Mouse (Mus musculus) myocyte (in vitro differentiated cells): ENCODE results near the gene Gmds. TPM values are rescaled to one million over a fixed set of nuclear protein-coding genes. Genes with fewer than 3 reads are reported as not detected.

Experiments
- H3K27me3 ChIP-seq: one replicate; pipeline ENCODE4 v1.6.1; 2011; ENCODE audit not compliant: control insufficient read depth, insufficient read depth, insufficient read length
- H3K36me3 ChIP-seq: one replicate; pipeline ENCODE4 v1.6.1; 2011; ENCODE audit not compliant: control insufficient read depth, insufficient read depth
- H3K4me2 ChIP-seq: one replicate; pipeline ENCODE4 v1.6.1; 2011; ENCODE audit warnings: low read depth, control low read depth
- H3K4me3 ChIP-seq: one replicate; pipeline ENCODE4 v1.5.1; 2011; ENCODE audit warnings: mild to moderate bottlenecking, control low read depth, moderate library complexity
- H3K79me2 ChIP-seq: one replicate; pipeline ENCODE4 v1.6.1; 2011; ENCODE audit not compliant: control insufficient read depth, insufficient read depth
- H3ac ChIP-seq: one replicate; pipeline ENCODE4 v1.6.1; 2011; ENCODE audit not compliant: control insufficient read depth, insufficient read length
- CEBPB ChIP-seq: IDR thresholded peaks from 2 replicates; pipeline ENCODE4 v1.6.1; 2011; ENCODE audit warnings: mild to moderate bottlenecking, moderate library complexity; ENCODE audit not compliant: poor library complexity, insufficient read depth, severe bottlenecking
- E2F4 ChIP-seq: IDR thresholded peaks from one replicate; pipeline ENCODE4 v1.6.1; 2011; ENCODE audit warnings: mild to moderate bottlenecking, control low read depth, moderate library complexity; ENCODE audit not compliant: insufficient read depth
- MAX ChIP-seq: IDR thresholded peaks from one replicate; pipeline ENCODE4 v1.6.1; 2011; ENCODE audit warnings: low read depth, mild to moderate bottlenecking, control low read depth
- MYOD1 ChIP-seq, 3 experiments: IDR thresholded peaks; one replicate each; pipeline ENCODE4 v1.6.1; 2011; ENCODE audit warnings: control low read depth in 2 of 3, low read depth in 2 of 3, mild to moderate bottlenecking in 2 of 3, moderate library complexity in 1 of 3; ENCODE audit not compliant: insufficient read length in 2 of 3, control insufficient read depth in 1 of 3
- MYOG ChIP-seq, 3 experiments: IDR thresholded peaks; one replicate each; pipeline ENCODE4 v1.6.1; 2011; ENCODE audit warnings: control low read depth in 2 of 3, low read depth in 2 of 3, mild to moderate bottlenecking in 2 of 3; ENCODE audit not compliant: insufficient read length in 2 of 3, control insufficient read depth in 1 of 3, insufficient read depth in 1 of 3
- POLR2A ChIP-seq: IDR thresholded peaks from one replicate; pipeline ENCODE4 v1.6.1; 2011; ENCODE audit warnings: low read depth, mild to moderate bottlenecking, control low read depth, moderate library complexity; ENCODE audit not compliant: insufficient read length
- POLR2AphosphoS2 ChIP-seq: IDR thresholded peaks from one replicate; pipeline ENCODE4 v1.6.1; 2011; ENCODE audit warnings: low read depth, control low read depth; ENCODE audit not compliant: insufficient read length
- REST ChIP-seq: IDR thresholded peaks from one replicate; pipeline ENCODE4 v1.6.1; 2011; ENCODE audit warnings: mild to moderate bottlenecking, control low read depth, moderate library complexity; ENCODE audit not compliant: insufficient read depth, insufficient read length
- SRF ChIP-seq: IDR thresholded peaks from one replicate; pipeline ENCODE4 v1.6.1; 2011; ENCODE audit warnings: low read depth; ENCODE audit not compliant: control insufficient read depth, insufficient read length
- TCF12 ChIP-seq: IDR thresholded peaks from one replicate; pipeline ENCODE4 v1.6.1; 2011; ENCODE audit warnings: mild to moderate bottlenecking, control low read depth; ENCODE audit not compliant: poor library complexity, insufficient read depth, severe bottlenecking
- TCF3 ChIP-seq: IDR thresholded peaks from one replicate; pipeline ENCODE4 v1.6.1; 2011; ENCODE audit warnings: low read depth, control low read depth; ENCODE audit not compliant: insufficient read length
- USF1 ChIP-seq: IDR thresholded peaks from one replicate; pipeline ENCODE4 v1.6.1; 2011; ENCODE audit warnings: low read depth, mild to moderate bottlenecking, control low read depth, moderate library complexity
- polyA plus RNA-seq: library from polyadenylated mRNA; unstranded; fragments of >200 nt; fragmentation: generic; extraction: Trizol; gene quantifications from one replicate; pipeline ENCODE4 v1.2.1, GENCODE M21; 2012; ENCODE audit warnings: missing spikeins

The Gmds gene
- polyA plus RNA-seq, 1 experiment, result 13.1 TPM

GRCm38 (mm10) chr13:32217647-32218046 is 120.9 kb downstream of the Gmds start:
- Histone ChIP-seq H3K79me2 (no peaks in the 10 kb centered on the region), H3K36me3 (no peaks in the 10 kb centered on the region), H3K27me3 (no peaks in the 10 kb centered on the region), H3K4me2 (no peak overlapping the region), H3ac (no peak overlapping the region), H3K4me3 (no peak overlapping the region)
- no peak for TF ChIP-seq TCF12
- no peak for TF ChIP-seq TCF3
- no peak for TF ChIP-seq REST
- TF ChIP-seq E2F4, result no peak
- TF ChIP-seq USF1, result no peak
- no peak for TF ChIP-seq SRF
- no peak for TF ChIP-seq CEBPB
- no peak for TF ChIP-seq POLR2AphosphoS2
- TF ChIP-seq MYOD1 (IDR thresholded peaks at IDR 0.05; ENCODE audit: control insufficient read depth in 1 of 3, insufficient read length in 2 of 3, low read depth in 2 of 3), result no peak
- TF ChIP-seq MYOG (IDR thresholded peaks at IDR 0.05; ENCODE audit: control insufficient read depth in 1 of 3, insufficient read depth in 1 of 3, insufficient read length in 2 of 3, low read depth in 2 of 3), result no peak
- TF ChIP-seq MAX, result no peak
- no peak for TF ChIP-seq POLR2A

- TF ChIP-seq MYOD1 (IDR thresholded peaks at IDR 0.05; ENCODE audit: control insufficient read depth in 1 of 3, insufficient read length in 2 of 3, low read depth in 2 of 3) (no peak), E2F4 (no peak), TCF3 (no peak), SRF (no peak), USF1 (no peak), MYOG (IDR thresholded peaks at IDR 0.05; ENCODE audit: control insufficient read depth in 1 of 3, insufficient read depth in 1 of 3, insufficient read length in 2 of 3, low read depth in 2 of 3) (no peak), REST (no peak), POLR2AphosphoS2 (no peak), CEBPB (no peak), POLR2A (no peak), MAX (no peak)
- no peaks in the 10 kb centered on the region for H3K27me3 ChIP-seq
- H3K79me2 ChIP-seq, result no peaks in the 10 kb centered on the region
- no peak overlapping the region for H3ac ChIP-seq
- H3K4me2 ChIP-seq, result no peak overlapping the region
- H3K4me3 ChIP-seq, result no peak overlapping the region
- H3K36me3 ChIP-seq, result no peaks in the 10 kb centered on the region
Observed at GRCm38 (mm10) chr13:32213702-32214452, 124.7 kb downstream of the Gmds start.

DNA sequence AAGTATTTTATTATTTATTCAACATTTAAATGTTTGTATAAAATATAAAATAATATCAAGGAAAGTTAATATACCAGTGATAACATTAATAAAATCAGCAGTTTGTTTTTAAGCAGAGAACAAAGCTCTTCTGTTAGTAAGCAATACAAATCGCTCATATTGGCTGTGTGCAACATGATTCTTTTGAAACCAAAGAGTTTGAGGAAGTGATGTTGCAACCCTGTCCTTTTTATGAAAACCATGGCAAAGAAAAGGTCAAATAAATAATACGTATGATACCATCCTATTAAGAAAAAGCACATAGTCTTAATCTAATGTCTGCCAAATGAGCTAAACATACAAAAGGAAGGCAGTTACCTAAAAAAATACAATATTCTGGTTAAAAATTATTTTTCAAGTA is 126.4 kb downstream of the Gmds start:
- Histone ChIP-seq H3K79me2 (no peaks in the 10 kb centered on the region), H3K27me3 (no peaks in the 10 kb centered on the region), H3K36me3 (no peaks in the 10 kb centered on the region), H3ac (no peak overlapping the region), H3K4me2 (no peak overlapping the region), H3K4me3 (no peak overlapping the region)
- TF ChIP-seq POLR2A, result no peak

- Histone ChIP-seq H3K79me2 (no peaks in the 10 kb centered on the region), H3K4me2 (no peak overlapping the region), H3K27me3 (no peaks in the 10 kb centered on the region), H3K4me3 (no peak overlapping the region), H3K36me3 (no peaks in the 10 kb centered on the region), H3ac (no peak overlapping the region)
- TF ChIP-seq MAX (no peak), MYOD1 (IDR thresholded peaks at IDR 0.05; ENCODE audit: control insufficient read depth in 1 of 3, insufficient read length in 2 of 3, low read depth in 2 of 3) (no peak), SRF (no peak), MYOG (IDR thresholded peaks at IDR 0.05; ENCODE audit: control insufficient read depth in 1 of 3, insufficient read depth in 1 of 3, insufficient read length in 2 of 3, low read depth in 2 of 3) (no peak), E2F4 (no peak), POLR2AphosphoS2 (no peak), TCF12 (no peak), POLR2A (no peak)
Observed at GRCm38 (mm10) chr13:32207172-32207908, 131.2 kb downstream of the Gmds start.

DNA sequence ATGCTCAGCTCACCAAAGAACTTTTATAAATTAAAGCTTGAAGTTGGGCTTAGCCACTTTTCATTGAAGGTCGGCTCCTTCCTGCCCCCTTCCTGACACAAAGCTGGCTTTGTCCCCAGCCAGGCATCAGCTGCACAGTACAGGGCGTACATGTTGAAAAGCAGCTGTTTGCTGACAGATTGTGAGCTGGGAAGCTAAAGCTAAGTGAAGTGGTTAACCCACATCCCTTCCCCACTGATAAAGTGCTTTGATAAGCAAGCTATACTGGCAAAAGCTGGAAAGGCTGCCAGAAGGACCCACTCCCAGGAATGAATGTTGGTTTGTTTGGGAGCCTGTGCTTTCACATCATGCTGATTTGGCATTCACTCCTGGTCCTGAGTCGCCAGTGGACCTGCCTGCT is 158.6 kb downstream of the Gmds start:
- no peaks in the 10 kb centered on the region for H3K27me3 ChIP-seq
- no peak for TF ChIP-seq POLR2A
- peak; percentile 90 for TF ChIP-seq TCF12
- peak; percentile 87 for TF ChIP-seq TCF3
- peak; percentile 53 to 97 (median 97) for TF ChIP-seq MYOD1 (IDR thresholded peaks at IDR 0.05; ENCODE audit: control insufficient read depth in 1 of 3, insufficient read length in 2 of 3, low read depth in 2 of 3)
- no peak for TF ChIP-seq POLR2AphosphoS2
- no peak for TF ChIP-seq CEBPB
- TF ChIP-seq MAX, result no peak
- TF ChIP-seq E2F4, result no peak
- TF ChIP-seq SRF, result no peak
- no peak for TF ChIP-seq USF1
- TF ChIP-seq REST, result no peak
- peak; percentile 76 to 97 (median 77) for TF ChIP-seq MYOG (IDR thresholded peaks at IDR 0.05; ENCODE audit: control insufficient read depth in 1 of 3, insufficient read depth in 1 of 3, insufficient read length in 2 of 3, low read depth in 2 of 3)
- H3K36me3 ChIP-seq, result no peaks in the 10 kb centered on the region
- no peaks in the 10 kb centered on the region for H3K79me2 ChIP-seq
- no peak overlapping the region for H3ac ChIP-seq
- H3K4me2 ChIP-seq, result peak overlapping the region; percentile 51
- H3K4me3 ChIP-seq, result no peak overlapping the region
